Mouse (Mus musculus) cerebellum, adult (tissue): ENCODE measurements around the gene Smarca2.

ENCODE experiments used
- ATAC-seq: cut with Nextera tagmentation; 2 replicates; pipeline ENCODE4 v1.9.2; 2017; ENCODE audit warnings: mild to moderate bottlenecking, moderate library complexity, mixed read lengths; ENCODE audit not compliant: insufficient number of reproducible peaks, low FRiP score, low TSS enrichment

Gene Smarca2

DNA sequence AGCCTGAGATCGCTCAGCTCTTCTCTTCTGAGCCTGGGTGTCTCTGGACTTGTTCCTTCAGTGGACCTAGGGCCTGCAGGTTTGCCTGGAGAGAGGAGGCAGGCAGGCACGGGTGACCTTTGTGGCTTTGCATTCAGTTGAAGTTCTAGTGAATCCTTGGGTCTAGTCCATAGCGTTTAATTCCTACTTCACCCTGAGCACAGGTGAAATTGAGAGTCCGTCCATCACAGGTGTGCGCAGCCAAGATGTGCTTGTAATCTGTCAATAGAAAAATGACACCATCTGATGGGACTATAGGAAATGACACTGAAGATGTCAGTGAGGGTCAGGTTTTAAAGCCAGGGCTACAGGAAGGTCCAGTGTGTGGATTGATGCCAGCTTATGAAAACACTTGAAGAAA lies 164.0 kb downstream of the Smarca2 start:
- ATAC-seq: no peak

DNA sequence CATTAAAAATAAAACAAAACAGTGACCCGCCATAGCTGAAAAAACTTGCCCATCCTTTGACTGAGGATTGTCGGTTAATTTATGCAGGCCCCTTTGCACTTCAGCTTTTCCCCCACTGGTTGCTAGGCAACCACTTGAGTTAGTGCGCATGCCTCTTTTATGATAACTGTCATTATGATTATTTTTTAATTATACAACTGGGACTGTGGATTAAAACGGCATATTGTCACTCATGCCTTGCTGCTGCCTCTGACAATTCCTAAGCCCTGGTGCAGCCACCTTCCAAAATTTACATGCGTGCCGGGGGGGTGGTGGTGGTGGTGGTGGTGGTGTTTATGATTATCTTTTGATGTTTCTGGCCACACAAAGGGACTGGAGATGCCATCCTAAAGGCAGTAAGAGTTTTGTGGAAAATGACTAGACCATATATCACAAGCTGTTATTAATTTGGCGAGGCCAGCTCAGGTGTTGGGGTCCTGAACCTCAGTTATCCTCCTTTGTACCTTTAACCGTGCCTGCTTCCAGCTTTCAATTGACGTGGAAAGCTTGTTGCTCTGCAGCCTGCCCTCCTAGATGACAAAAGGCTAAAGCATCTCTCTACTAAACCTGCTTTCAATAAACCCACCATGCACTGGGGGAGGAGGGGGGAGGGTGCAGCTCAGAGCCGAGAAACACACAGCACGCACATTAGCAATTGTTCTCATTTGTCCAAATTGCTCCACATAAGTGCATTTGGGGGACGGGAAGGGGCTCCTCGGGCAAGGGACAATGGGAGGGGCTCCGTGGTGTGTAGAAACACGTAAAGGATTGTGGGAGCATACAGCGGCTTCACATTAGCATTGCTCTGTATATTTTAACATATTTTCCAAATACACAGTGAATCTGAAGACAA lies 165.0 kb downstream of the Smarca2 start:
- ATAC-seq: no peak

DNA sequence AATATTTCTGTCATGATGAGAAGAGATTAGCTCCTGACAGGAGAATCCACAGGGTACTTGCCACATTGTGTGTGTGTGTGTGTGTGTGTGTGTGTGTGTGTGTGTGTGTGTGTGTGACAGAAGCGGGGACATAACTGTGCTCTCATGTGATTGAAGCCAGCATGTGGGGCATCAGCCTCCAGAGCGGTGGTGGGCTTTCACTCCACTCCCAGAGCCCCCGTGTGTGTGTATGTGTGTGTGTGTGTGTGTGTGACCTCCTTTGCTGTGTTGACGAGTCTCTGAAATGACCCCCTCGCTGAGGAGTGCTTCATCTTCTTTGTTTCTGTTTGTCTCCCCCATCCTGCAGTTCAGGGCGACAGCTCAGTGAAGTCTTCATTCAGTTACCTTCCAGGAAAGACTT lies 165.7 kb downstream of the Smarca2 start:
- no peak for ATAC-seq

DNA sequence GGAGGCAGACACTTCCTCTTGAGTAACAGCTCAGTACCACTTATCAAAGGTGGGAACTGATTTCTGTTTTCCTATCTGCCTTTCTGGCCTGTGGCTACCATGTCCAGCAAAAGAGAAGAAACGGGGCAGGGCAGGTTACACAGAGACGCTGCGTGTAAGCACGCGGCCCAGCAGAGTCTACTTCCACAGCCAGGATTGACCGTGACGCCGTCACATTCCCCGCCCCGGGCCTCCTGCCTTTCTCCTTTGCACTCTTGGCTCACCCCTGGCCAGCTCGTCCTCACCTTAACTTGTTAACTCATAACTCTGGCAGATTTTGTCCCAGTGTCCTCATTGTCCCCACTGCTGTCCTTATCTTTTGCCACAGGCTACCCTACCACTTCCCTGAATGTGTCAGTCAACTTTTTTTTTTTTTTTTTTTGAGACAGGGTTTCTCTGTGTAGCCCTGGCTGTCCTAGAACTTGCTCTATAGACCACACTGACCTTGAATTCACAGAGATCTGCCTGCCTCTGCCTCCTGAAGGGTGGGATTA lies 167.3 kb downstream of the Smarca2 start:
- no peak for ATAC-seq

DNA sequence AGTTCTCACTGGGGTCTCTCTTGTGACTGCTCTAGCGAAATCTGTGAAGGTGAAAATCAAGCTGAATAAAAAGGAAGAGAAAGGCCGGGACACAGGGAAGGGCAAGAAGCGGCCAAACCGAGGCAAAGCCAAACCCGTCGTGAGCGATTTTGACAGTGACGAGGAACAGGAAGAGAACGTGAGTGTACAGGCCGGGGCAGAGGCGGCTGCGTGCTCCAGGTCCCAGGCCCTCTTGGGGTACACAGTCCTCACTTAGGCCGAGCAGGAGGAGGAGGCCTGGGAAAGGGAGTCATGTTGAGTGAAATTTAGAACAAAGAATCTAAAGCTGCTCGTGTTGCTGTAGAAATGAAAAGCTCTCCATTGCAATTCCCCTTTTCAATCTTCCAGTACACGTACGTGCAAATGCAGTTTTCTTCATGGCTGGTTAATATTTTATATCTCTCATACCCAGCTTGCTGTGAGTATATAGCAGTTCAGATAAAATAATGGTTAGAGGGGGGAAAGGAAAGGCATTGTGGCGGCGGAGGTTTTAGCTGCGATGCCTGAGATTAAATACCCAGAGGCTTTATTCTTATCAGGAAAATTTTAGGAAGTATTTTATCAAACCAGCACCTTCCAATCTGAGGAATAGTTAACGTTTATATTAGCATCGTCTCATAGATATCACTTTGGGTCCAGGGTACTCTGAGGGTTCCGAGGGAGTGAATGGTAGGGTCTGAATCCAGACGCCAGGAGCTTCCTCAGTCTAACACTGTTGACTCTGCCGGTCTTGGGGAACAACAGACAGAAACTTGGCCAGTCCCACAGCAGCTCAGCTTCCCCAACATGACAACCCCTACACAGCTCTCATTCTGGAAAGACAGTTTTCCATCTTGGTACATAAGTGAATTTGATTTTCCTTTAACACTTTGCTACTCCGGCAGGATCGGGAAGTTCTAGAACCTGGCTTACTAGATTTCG lies 171.5 kb downstream of the Smarca2 start:
- no peak for ATAC-seq

DNA sequence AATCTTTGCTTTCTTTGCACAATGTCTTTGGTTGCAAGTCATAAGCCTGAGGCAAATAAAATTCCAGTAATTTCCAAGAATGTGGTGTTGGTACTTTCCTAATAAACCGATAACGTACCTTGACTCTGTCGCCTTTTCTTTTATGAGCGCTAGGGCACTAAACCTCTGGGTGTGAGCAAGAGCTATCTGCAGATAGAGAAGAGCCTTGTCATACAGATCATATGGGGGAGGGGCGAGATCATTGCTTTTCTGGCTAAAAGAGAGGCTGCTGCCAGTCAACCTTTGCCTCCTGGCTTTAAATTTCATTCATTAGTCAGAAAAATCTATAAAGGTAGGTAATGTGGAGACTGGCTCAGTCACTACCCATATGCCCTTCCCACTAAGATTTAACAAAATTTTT lies 173.3 kb downstream of the Smarca2 start:
- no peak for ATAC-seq

DNA sequence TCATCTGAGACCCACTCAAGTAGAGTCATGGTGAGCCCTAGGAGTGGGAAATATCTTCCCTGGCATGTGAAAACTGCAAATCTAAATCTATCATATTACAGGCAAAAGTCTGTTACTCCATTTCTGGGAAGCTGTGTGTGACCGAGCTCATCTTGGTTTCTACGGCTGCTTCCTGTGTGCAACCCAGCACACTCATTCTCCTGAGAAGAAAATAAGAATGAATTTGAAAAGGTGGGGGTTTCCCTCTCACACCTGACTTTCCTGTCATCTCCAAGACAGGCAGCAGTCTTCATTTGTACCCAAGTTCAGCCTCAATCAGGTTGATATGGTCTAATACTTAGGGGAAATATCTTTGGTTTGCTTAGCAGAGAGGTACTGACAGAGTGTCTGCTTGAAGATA lies 176.4 kb downstream of the Smarca2 start:
- ATAC-seq: no peak

DNA sequence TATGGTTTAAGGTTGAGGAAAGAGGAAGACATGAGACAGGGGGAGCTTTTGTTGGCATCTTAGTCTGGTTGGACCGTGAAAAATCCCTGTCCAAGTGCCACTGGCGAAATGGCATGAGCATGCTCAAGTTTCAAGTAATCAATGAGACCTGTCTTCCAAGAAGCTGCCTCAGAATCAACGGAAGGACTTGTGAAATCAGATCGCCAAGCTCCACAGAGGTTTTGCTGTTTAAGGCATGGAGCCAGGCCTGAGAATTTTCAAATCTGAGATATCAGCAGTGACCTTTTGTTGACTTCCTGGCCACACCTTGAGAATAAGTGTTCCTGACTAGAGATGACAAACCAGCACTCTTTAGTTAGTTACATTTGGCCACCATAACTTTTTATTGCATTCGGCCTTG lies 183.6 kb downstream of the Smarca2 start:
- no peak for ATAC-seq

DNA sequence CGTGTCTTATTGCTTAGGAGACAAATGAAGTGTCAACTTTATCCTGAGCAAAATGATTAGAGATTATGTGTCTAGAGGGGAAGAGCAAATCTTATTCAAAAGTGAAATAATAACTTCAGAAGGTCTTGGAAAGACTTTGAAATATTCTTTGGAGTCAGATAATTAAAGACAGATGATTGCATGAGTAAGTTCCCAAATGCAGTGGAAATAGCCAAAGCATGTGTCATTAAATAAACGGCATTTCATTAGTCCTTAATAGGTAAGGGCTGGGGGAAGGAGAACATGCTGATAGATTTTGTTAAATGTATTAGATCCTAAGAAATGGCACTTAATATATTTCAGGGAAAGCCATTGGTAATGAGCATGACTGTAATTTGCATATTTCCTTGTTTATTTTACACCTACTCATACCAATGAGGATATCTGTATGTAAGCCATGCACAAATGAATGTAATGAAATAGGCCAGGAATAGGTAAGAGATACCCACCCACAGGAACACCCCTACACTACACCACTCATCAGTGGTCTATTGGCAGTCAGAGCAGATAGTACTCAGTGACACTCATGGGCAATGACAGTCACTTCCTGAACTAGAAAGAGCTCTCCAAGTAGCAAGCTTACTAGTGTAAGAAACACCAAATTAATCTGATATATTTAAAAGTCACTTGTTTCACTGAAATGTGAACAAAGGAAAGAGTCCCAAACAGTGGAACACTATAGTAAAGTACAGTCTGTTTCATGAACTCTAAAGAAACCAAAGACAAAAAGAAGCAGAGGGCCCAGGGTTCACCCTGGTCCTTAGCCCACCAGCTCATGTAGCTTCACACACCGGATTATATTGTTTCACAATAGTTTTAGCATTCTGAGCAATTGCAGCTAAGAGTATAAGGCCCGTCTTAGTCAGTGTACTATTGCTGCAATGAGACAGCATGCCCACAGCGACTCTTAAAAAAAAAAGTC lies 185.8 kb downstream of the Smarca2 start:
- no peak for ATAC-seq

DNA sequence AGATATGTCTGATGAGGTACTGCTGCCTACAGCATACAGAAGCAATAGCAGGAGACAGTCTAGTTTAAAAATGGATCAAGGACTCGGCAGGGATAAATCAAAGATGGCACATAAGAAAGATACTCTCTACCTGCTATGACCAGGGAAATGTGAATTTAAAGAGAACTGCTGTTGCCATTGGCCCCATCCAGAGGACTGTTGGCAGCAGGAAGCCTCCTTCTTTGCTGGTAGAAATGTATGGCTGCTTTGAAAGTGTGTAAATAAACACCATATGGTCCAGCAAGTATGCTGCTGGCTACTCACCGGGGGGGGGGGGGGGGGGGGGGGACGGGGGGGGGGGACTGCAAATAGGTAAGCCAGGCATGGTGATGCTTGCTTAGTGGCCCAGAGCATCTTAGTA lies 189.5 kb downstream of the Smarca2 start:
- ATAC-seq: peak; percentile 72

DNA sequence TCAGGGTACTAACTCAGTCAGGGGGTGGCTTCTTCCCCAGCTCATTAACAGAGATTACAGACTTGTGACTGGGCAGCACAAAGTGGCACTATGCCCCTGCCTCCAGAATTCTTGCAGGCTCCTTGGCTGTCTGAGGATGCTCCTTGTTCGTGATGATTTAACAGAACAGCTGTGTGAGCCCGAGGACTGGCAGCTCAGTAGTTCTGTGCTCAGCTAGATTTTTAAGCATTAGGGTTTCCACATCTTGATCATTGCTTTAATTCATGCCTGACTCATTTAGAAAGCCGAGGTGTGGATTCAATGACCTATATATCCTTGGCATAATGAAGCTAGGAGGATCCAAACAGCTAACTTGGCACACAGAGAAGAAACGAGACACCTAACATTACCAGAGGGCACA lies 191.2 kb downstream of the Smarca2 start:
- ATAC-seq: 0 out of 2 replicates have a peak, but pooled peaks have one; percentile 41

DNA sequence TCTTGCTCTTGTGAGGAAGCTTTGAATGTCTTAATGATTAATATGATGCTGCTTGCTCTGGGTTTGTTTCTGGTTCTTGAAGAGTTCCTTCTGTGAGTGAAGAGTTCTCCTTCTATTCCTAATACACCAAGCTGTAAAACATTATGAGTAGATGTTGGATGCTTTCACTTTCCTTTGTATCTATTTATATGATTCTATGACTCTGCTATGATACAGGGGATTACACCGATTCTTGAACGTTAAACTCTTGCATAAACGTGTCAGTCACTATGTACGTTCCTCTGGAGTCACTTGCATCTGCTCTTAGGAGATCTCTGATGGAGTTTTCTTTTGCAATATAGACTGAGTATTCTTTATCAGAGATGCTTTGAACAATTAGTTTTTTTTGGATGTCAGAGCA lies 199.6 kb downstream of the Smarca2 start:
- no peak for ATAC-seq

DNA sequence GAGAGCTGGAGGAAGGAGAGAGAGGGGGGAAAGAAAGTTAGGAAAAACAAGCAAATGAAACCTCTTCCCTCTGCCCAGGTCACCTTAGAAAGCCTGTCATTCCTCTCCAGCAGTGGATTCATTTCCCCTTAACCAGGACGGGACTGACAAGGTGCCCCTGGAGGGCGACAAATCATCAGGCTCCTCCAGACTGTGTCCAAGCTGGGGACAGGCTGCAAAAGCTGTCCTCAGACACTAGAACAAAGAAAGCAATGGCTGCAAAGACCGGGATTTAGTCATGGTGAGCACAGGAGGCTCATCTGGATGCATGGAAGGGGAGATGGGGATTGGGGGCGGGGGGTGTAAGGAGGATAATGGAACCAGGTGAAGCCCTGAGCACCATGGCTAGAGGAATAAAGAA lies 209.8 kb downstream of the Smarca2 start:
- ATAC-seq: peak; percentile 64; the same call in 1 of the 2 replicates

DNA sequence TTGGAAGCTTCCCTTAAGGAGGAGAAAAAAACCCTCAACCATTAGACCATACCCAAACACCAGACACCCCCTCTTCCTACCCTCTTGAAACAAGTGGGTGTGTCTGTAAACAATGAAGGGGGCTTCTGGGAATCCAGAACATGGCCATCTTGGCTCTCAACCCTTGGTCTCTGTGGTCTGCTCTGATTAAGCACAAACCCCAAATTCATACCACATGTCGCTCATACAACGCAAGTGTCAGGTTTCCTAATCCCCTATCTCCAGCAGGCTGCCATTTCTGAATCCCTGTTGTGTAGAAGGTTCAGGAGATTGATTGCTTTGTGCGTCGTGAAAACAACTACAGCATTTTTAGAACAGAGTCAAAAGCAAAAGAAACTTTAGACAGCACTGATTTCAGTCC lies 213.1 kb downstream of the Smarca2 start:
- ATAC-seq: no peak
